In genomic region chr5:28387531-28388179, GRCm38 (mm10) we compare ENCODE assay signal across 9 mouse cellular contexts.
A peak's percentile ranks its signal among the peaks of the same experiment; 100 is the strongest.
DNase-seq lines count a peak whose midpoint lies in the region; ATAC-seq lines count a peak whose summit lies in the region.
"Had no signal": no experiment of that assay in that cellular context is flagged by ENCODE, and none has a peak within 500 bp of the region (broad histone marks: within the 10 kb centered on the region; RNA-seq: fewer than 3 reads in every experiment).

No protein-coding gene starts in this region.

- no peaks in the 10 kb centered on the region for H3K4me1 ChIP-seq in hindbrain, embryonic 14.5 days (replicated peaks; ENCODE audit: control insufficient read depth, insufficient read depth, low read length)
- H3K4me1 ChIP-seq in hindbrain, embryonic 12.5 days = no peaks in the 10 kb centered on the region
- H3K4me1 ChIP-seq in midbrain, embryonic 16.5 days (ENCODE audit: control insufficient read depth, insufficient read depth, low read length) = no peaks in the 10 kb centered on the region
- H3K4me1 ChIP-seq: liver, embryonic 15.5 days had no signal

- DNase-seq in cerebellum, adult 9-11 months = peak; percentile 29
- no peak for DNase-seq in cerebellum, adult 8-10 months
- DNase-seq in hindbrain, embryonic 14.5 days (ENCODE audit: low spot score) = no peak
- peak; percentile 37 to 42 for DNase-seq in right cerebral cortex, adult 2 months (ENCODE audit: low spot score in 2 of 2)
- DNase-seq in right cerebral cortex, postnatal 10 days (ENCODE audit: low spot score in 2 of 2) = no peak
- DNase-seq in gastrocnemius, postnatal 36 days = no peak

- H3K9me3 ChIP-seq in hindbrain, embryonic 14.5 days (ENCODE audit: control insufficient read depth, low read length) = no peaks in the 10 kb centered on the region
- no peaks in the 10 kb centered on the region for H3K9me3 ChIP-seq in hindbrain, embryonic 12.5 days (replicated peaks)
- H3K9me3 ChIP-seq in midbrain, embryonic 16.5 days (replicated peaks; ENCODE audit: control insufficient read depth, low read length, poor library complexity, severe bottlenecking) = no peaks in the 10 kb centered on the region
- H3K9me3 ChIP-seq: liver, embryonic 15.5 days had no signal

- intact Hi-C loops in gastrocnemius, postnatal 36 days (cut with DNase I) = loop anchor here (2.0 kb wide), 1 partner anchor 93 kb away; no protein-coding TSS in a partner anchor

- H3K4me2 ChIP-seq in hindbrain, embryonic 14.5 days (replicated peaks) = no peak overlapping the region
- H3K4me2 ChIP-seq in hindbrain, embryonic 12.5 days (replicated peaks) = no peak overlapping the region
- H3K4me2 ChIP-seq in midbrain, embryonic 16.5 days (ENCODE audit: low read length) = no peak overlapping the region
- H3K4me2 ChIP-seq: liver, embryonic 15.5 days had no signal

- 84% methylated on average over 9 of the region's 9 CpGs for WGBS in hindbrain, embryonic 14.5 days
- WGBS in hindbrain, embryonic 12.5 days = 87% methylated on average over 9 of the region's 9 CpGs
- 82% methylated on average over 9 of the region's 9 CpGs for WGBS in midbrain, embryonic 16.5 days

- H3K27me3 ChIP-seq in hindbrain, embryonic 14.5 days (ENCODE audit: control insufficient read depth, insufficient read depth, low read length) = no peaks in the 10 kb centered on the region
- H3K27me3 ChIP-seq in hindbrain, embryonic 12.5 days = no peaks in the 10 kb centered on the region
- no peaks in the 10 kb centered on the region for H3K27me3 ChIP-seq in midbrain, embryonic 16.5 days (ENCODE audit: control insufficient read depth, insufficient read depth, low read depth, low read length)
- H3K27me3 ChIP-seq: liver, embryonic 15.5 days had no signal

- no peak overlapping the region for H3K9ac ChIP-seq in hindbrain, embryonic 14.5 days
- no peak overlapping the region for H3K9ac ChIP-seq in hindbrain, embryonic 12.5 days
- no peak overlapping the region for H3K9ac ChIP-seq in midbrain, embryonic 16.5 days (ENCODE audit: low read depth, low read length)
- H3K9ac ChIP-seq: liver, embryonic 15.5 days had no signal

- H3K4me3 ChIP-seq in hindbrain, embryonic 14.5 days (replicated peaks; ENCODE audit: low read length) = no peak overlapping the region
- no peak overlapping the region for H3K4me3 ChIP-seq in hindbrain, embryonic 12.5 days
- H3K4me3 ChIP-seq in midbrain, embryonic 16.5 days (ENCODE audit: low read depth, low read length) = no peak overlapping the region
- H3K4me3 ChIP-seq: liver, embryonic 15.5 days had no signal

- ATAC-seq in hindbrain, embryonic 14.5 days (ENCODE audit: low FRiP score) = peak; percentile 24; the same call in 1 of the 2 replicates
- no peak for ATAC-seq in hindbrain, embryonic 12.5 days (ENCODE audit: low FRiP score)
- ATAC-seq in midbrain, embryonic 16.5 days = peak; percentile 54; the same call in 1 of the 2 replicates

- H3K36me3 ChIP-seq in hindbrain, embryonic 14.5 days (replicated peaks; ENCODE audit: control insufficient read depth, insufficient read depth) = peaks cover 59% of the 10 kb centered on the region
- H3K36me3 ChIP-seq in hindbrain, embryonic 12.5 days = peaks cover 50% of the 10 kb centered on the region
- H3K36me3 ChIP-seq in midbrain, embryonic 16.5 days (ENCODE audit: control insufficient read depth, insufficient read depth, low read length) = peaks cover 27% of the 10 kb centered on the region

- H3K27ac ChIP-seq in hindbrain, embryonic 14.5 days = peak overlapping the region; percentile 14; the same call in 1 of the 2 replicates
- no peak overlapping the region for H3K27ac ChIP-seq in hindbrain, embryonic 12.5 days
- H3K27ac ChIP-seq in midbrain, embryonic 16.5 days (ENCODE audit: low read length) = no peak overlapping the region
- H3K27ac ChIP-seq: liver, embryonic 15.5 days had no signal

Comparison
In these comparisons a context has a peak if more than half of its experiments do, and no peak if none do; other contexts are left out.
1. DNase-seq: peak in cerebellum, adult 9-11 months (single experiment) and right cerebral cortex, adult 2 months (2 of 2); none in cerebellum, adult 8-10 months (single experiment), hindbrain, embryonic 14.5 days (single experiment), right cerebral cortex, postnatal 10 days (0 of 2) and gastrocnemius, postnatal 36 days (0 of 2).